Mouse (Mus musculus): ENCODE measurements around the gene Zdhhc5.

DNA sequence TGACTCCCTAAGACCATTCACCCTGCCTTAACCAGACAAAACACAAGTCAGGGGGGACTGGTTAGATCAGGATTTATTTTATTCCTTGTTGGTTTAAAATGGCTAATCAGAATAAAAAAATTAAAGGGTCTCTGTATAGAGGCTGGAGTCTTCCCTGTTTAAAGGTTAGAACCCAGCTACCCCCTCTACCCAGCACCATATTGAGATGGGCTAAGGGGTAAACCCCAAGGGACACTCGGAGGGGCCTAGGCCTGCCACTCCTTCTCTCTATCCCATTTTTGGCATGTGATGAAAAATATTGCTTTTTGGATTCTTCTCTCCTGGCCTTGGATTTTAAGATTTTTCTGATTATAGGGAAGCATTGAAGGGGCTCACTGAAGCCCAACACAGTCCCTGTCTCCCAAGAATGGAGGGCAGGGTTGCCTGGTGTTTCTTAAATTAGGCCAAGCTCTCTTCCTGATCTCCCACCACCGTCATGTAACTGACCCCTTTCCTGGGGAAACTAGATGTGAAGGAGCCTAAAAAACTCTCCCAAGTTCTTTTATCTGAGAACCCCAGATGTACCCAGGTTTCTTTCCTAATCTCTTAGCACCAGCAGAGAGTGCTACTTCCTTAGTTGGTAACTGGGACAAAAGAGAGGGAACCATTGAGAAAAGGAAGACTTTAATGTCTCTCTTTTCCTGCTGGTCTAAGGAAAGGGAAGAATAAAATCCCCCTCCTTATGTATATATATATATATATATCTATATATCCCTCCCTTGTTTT, 26.7 kb downstream of the Zdhhc5 start:
- TF ChIP-seq POLR2A (IDR thresholded peaks at IDR 0.05; ENCODE audit: control insufficient read depth, low read depth, low read length) (no peak), CTCF (IDR thresholded peaks at IDR 0.05; ENCODE audit: control insufficient read depth, insufficient read depth, insufficient replicate concordance, low read depth, low read length) (no peak)

All from testis, adult 2 months (tissue).